ENCODE assay signal across 16 mouse cellular contexts in the genomic region with DNA sequence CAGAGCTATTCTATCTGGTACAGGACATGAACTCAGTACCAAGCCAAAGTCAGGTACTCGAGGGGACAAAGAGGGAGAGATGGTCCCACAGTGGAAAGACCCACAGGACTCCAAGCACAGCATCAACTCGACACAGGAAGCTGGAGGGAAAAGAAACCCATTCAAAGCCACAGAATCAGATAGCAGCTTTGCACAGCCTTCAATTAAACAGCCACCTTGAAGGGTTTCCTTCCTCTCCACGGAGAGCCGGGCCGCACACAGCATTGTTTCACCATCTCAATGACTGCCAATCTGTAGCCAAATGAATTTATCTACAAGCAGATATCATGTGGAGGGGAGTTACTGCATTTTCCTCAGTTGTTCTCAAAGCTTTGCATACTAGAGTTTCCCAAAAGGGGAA. TPM values are rescaled to one million over a fixed set of nuclear protein-coding genes. Genes with fewer than 3 reads are reported as not detected.
DNase-seq lines count a peak whose midpoint lies in the region; ATAC-seq lines count a peak whose summit lies in the region.
"Had no signal": no experiment of that assay in that cellular context is flagged by ENCODE, and none has a peak within 500 bp of the region (broad histone marks: within the 10 kb centered on the region; RNA-seq: fewer than 3 reads in every experiment).

No protein-coding gene starts in this region.

- peaks cover 25% of the 10 kb centered on the region for H3K4me1 ChIP-seq in heart, embryonic 11.5 days (ENCODE audit: control insufficient read depth, insufficient read depth, low read length)
- peaks cover 30% of the 10 kb centered on the region for H3K4me1 ChIP-seq in embryonic facial prominence, embryonic 10.5 days
- H3K4me1 ChIP-seq: liver, embryonic 13.5 days had no signal

- ATAC-seq in heart, embryonic 11.5 days (replicated peaks; ENCODE audit: insufficient number of reproducible peaks, low FRiP score, low TSS enrichment): no peak
- peak; percentile 76 for ATAC-seq in megakaryocyte progenitor cell, adult 5-6 weeks (replicated peaks; ENCODE audit: poor library complexity)
- ATAC-seq: CD4-positive, CD25-positive, alpha-beta regulatory T cell, adult 4 months; forebrain, embryonic 13.5 days had no signal

- H3K9ac ChIP-seq in heart, embryonic 11.5 days (ENCODE audit: low read depth, low read length): no peak overlapping the region
- H3K9ac ChIP-seq: embryonic facial prominence, embryonic 15.5 days; forebrain, embryonic 13.5 days; intestine, embryonic 15.5 days; liver, embryonic 13.5 days had no signal

- no peaks in the 10 kb centered on the region for H3K36me3 ChIP-seq in heart, embryonic 11.5 days (ENCODE audit: control insufficient read depth, insufficient read depth, low read length)
- H3K36me3 ChIP-seq in embryonic facial prominence, embryonic 10.5 days (replicated peaks): no peaks in the 10 kb centered on the region
- H3K36me3 ChIP-seq: embryonic facial prominence, embryonic 15.5 days; intestine, embryonic 15.5 days; liver, embryonic 13.5 days had no signal

- no peak overlapping the region for H3K4me3 ChIP-seq in heart, embryonic 11.5 days (ENCODE audit: low read depth, low read length)
- H3K4me3 ChIP-seq in embryonic facial prominence, embryonic 10.5 days: no peak overlapping the region
- H3K4me3 ChIP-seq: embryonic facial prominence, embryonic 15.5 days; forebrain, embryonic 13.5 days; intestine, embryonic 15.5 days; liver, embryonic 13.5 days; myocyte had no signal

- no peaks in the 10 kb centered on the region for H3K27me3 ChIP-seq in heart, embryonic 11.5 days (ENCODE audit: control insufficient read depth, insufficient read depth, low read length)
- no peaks in the 10 kb centered on the region for H3K27me3 ChIP-seq in embryonic facial prominence, embryonic 10.5 days (replicated peaks; ENCODE audit: low read depth, poor library complexity, severe bottlenecking)
- H3K27me3 ChIP-seq: embryonic facial prominence, embryonic 15.5 days; forebrain, embryonic 13.5 days; intestine, embryonic 15.5 days; liver, embryonic 13.5 days had no signal

- WGBS in heart, embryonic 11.5 days (ENCODE audit: insufficient replicate concordance): 37% methylated on average over 5 of the region's 5 CpGs
- WGBS in embryonic facial prominence, embryonic 10.5 days: 81% methylated on average over 5 of the region's 5 CpGs

- DNase-seq in heart, postnatal 4 days: no peak
- DNase-seq in lung, postnatal 36 days: peak; percentile 40
- DNase-seq in lung, postnatal 14 days: no peak
- no peak for DNase-seq in embryonic facial prominence, embryonic 10.5 days (ENCODE audit: low spot score)
- no peak for DNase-seq in left cerebral cortex, adult 18-20 months (ENCODE audit: low spot score in 2 of 2)
- DNase-seq: kidney, postnatal 36 days; liver, embryonic 13.5 days; right cerebral cortex, postnatal 25 days; thymus, postnatal 36 days had no signal

- H3K9me3 ChIP-seq in heart, embryonic 11.5 days (replicated peaks; ENCODE audit: control insufficient read depth, low read length): no peaks in the 10 kb centered on the region
- H3K9me3 ChIP-seq in embryonic facial prominence, embryonic 10.5 days: no peaks in the 10 kb centered on the region
- H3K9me3 ChIP-seq: embryonic facial prominence, embryonic 15.5 days; forebrain, embryonic 13.5 days; intestine, embryonic 15.5 days; liver, embryonic 13.5 days had no signal

- H3K4me2 ChIP-seq in heart, embryonic 11.5 days: no peak overlapping the region
- H3K4me2 ChIP-seq: embryonic facial prominence, embryonic 15.5 days; forebrain, embryonic 13.5 days; intestine, embryonic 15.5 days; liver, embryonic 13.5 days had no signal

- H3K27ac ChIP-seq in heart, embryonic 11.5 days (ENCODE audit: low read depth, low read length): 0 out of 2 replicates have a peak overlapping the region, but pooled peaks have one; percentile 41
- H3K27ac ChIP-seq in embryonic facial prominence, embryonic 10.5 days (replicated peaks): peak overlapping the region; percentile 30
- H3K27ac ChIP-seq: embryonic facial prominence, embryonic 15.5 days; forebrain, embryonic 13.5 days; intestine, embryonic 15.5 days; liver, embryonic 13.5 days had no signal

RNA-seq across cellular contexts. Expression of a gene that starts 50.6 kb away (rescaled TPM):
- polyA plus RNA-seq in heart, embryonic 11.5 days (2014; fragmentation: Nextera tagmentation; extraction: Ambion mirVana): 25.9 and 28.0 TPM in 2 replicates
- 10 to 100 TPM; 60.9 to 66.7 TPM for total RNA-seq in heart, postnatal 4 days (2021)
- polyA plus RNA-seq in embryonic facial prominence, embryonic 10.5 days (2016; fragmentation: Nextera tagmentation; extraction: Ambion mirVana): 30.7 and 36.8 TPM in 2 replicates
- 2.2 and 3.3 TPM in 2 replicates for total RNA-seq in megakaryocyte progenitor cell, adult 5-6 weeks (2015)
- total RNA-seq in megakaryocyte progenitor cell, adult 5-6 weeks (2017): 0.29 and 1.2 TPM in 2 replicates
- total RNA-seq in left cerebral cortex, adult 18-20 months (2021): 10 to 100 TPM; 58.6 to 65.9 TPM

Comparison
In these comparisons a context has a peak if more than half of its experiments do, and no peak if none do; other contexts are left out.
1. RNA of a gene that starts 50.6 kb away (total RNA-seq): 60.9 to 66.7 TPM in heart, postnatal 4 days and 58.6 to 65.9 TPM in left cerebral cortex, adult 18-20 months; 0.29 to 3.3 TPM in megakaryocyte progenitor cell, adult 5-6 weeks; every median in the first group is over 10 times any median in the second.